Mouse (Mus musculus) midbrain, embryonic 14.5 days (tissue): ENCODE measurements around the gene Zfp185. TPM values are rescaled to one million over a fixed set of nuclear protein-coding genes. Genes with fewer than 3 reads are reported as not detected.
A peak's percentile ranks its signal among the peaks of the same experiment; 100 is the strongest.

Experiments used
- ATAC-seq: fragments of 200-750 bp; cut with Nextera tagmentation; 2 replicates; pipeline ENCODE4 v1.8.0; 2017; ENCODE audit warnings: moderate number of reproducible peaks, moderate library complexity; ENCODE audit not compliant: low FRiP score, low TSS enrichment
- DNase-seq: peaks from one replicate; pipeline ENCODE4 v3.0.0-alpha.2; 2015
- H3K27ac ChIP-seq: fragments of 300-500 bp; sonication (generic); replicated peaks from 2 replicates; pipeline ENCODE4 v1.5.1; 2014; ENCODE audit warnings: mild to moderate bottlenecking, low read depth, low read length, moderate library complexity
- H3K27me3 ChIP-seq: fragments of 300-500 bp; sonication (generic); 2 replicates; pipeline ENCODE4 v1.6.1; 2014; ENCODE audit warnings: low read length, control low read depth, mixed read lengths; ENCODE audit not compliant: control insufficient read depth, insufficient read depth
- H3K36me3 ChIP-seq: fragments of 300-500 bp; sonication (generic); 2 replicates; pipeline ENCODE4 v1.6.1; 2014; ENCODE audit warnings: low read length, control low read depth; ENCODE audit not compliant: control insufficient read depth, insufficient read depth
- H3K4me1 ChIP-seq: fragments of 300-500 bp; sonication (generic); 2 replicates; pipeline ENCODE4 v1.6.1; 2014; ENCODE audit warnings: mild to moderate bottlenecking, antibody characterized with exemption, low read length, control low read depth; ENCODE audit not compliant: control insufficient read depth, insufficient read depth
- H3K4me2 ChIP-seq: fragments of 300-500 bp; sonication (generic); 2 replicates; pipeline ENCODE4 v1.6.1; 2014; ENCODE audit warnings: mild to moderate bottlenecking, low read length, moderate library complexity
- H3K4me3 ChIP-seq: fragments of 300-500 bp; sonication (generic); replicated peaks from 2 replicates; pipeline ENCODE4 v1.5.1; 2014; ENCODE audit warnings: low read depth, low read length
- H3K9ac ChIP-seq: fragments of 300-500 bp; sonication (generic); replicated peaks from 2 replicates; pipeline ENCODE4 v1.6.1; 2014; ENCODE audit warnings: mild to moderate bottlenecking, low read length, moderate library complexity
- H3K9me3 ChIP-seq: fragments of 300-500 bp; sonication (generic); 2 replicates; pipeline ENCODE4 v1.6.1; 2016; ENCODE audit warnings: low read length, control low read depth, mixed read lengths; ENCODE audit not compliant: control insufficient read depth
- WGBS: fragments of 180-500 bp; shearing (Covaris S2); extraction: QIAGEN DNeasy Blood & Tissue Kit; methylation state at CpG from one replicate; pipeline ENCODE4 v1.1.7; 2014; 5-methylcytosine and 5-hydroxymethylcytosine counted together
- polyA plus RNA-seq: library from polyadenylated mRNA; unstranded; fragments of >200 nt; fragmentation: Nextera tagmentation; extraction: Ambion mirVana; gene quantifications from 2 replicates; pipeline ENCODE4 v1.2.1, GENCODE M21; 2014

The Zfp185 gene
- polyA plus RNA-seq: 0.39 and 0.71 TPM in 2 replicates

- 32% methylated on average over 42 of the region's 45 CpGs for WGBS
- H3K9ac ChIP-seq: no peak within 1 kb of the TSS
- peak within 1 kb of the TSS; percentile 58 for H3K4me2 ChIP-seq
- DNase-seq: peak; percentile 36
- ATAC-seq: peak; percentile 37
- 0 out of 2 replicates have a peak, but pooled peaks cover 2% of the 10 kb centered on the region for H3K4me1 ChIP-seq
- peak within 1 kb of the TSS; percentile 30 for H3K4me3 ChIP-seq
- H3K27me3 ChIP-seq: 0 out of 2 replicates have a peak, but pooled peaks cover 3% of the 10 kb centered on the region
- no peaks in the 10 kb centered on the region for H3K36me3 ChIP-seq
- no peak within 1 kb of the TSS for H3K27ac ChIP-seq
- no peaks in the 10 kb centered on the region for H3K9me3 ChIP-seq
Observed at GRCm38 (mm10) chrX:72986841-72987519, at the start of gene Zfp185. Gene Zfp185 (plus strand): TSS chrX:72987339.

GRCm38 (mm10) chrX:72953464-72953863, 33.7 kb upstream of the Zfp185 start:
- DNase-seq (no peak), ATAC-seq (no peak)
- Histone ChIP-seq H3K4me3 (no peak overlapping the region), H3K4me1 (no peaks in the 10 kb centered on the region), H3K27me3 (no peaks in the 10 kb centered on the region), H3K27ac (no peak overlapping the region), H3K36me3 (peaks cover 25% of the 10 kb centered on the region), H3K4me2 (no peak overlapping the region), H3K9ac (no peak overlapping the region), H3K9me3 (no peaks in the 10 kb centered on the region)
- 79% methylated on average over 4 of the region's 4 CpGs for WGBS

- Histone ChIP-seq H3K36me3 (peaks cover 18% of the 10 kb centered on the region), H3K9ac (no peak overlapping the region), H3K4me2 (no peak overlapping the region), H3K9me3 (no peaks in the 10 kb centered on the region), H3K4me1 (no peaks in the 10 kb centered on the region), H3K27me3 (no peaks in the 10 kb centered on the region), H3K4me3 (no peak overlapping the region), H3K27ac (no peak overlapping the region)
- ATAC-seq: no peak
- WGBS: 92% methylated on average over 4 of the region's 4 CpGs
- no peak for DNase-seq
Observed at GRCm38 (mm10) chrX:72956486-72956885, 30.7 kb upstream of the Zfp185 start.

- Histone ChIP-seq H3K27me3 (no peaks in the 10 kb centered on the region), H3K36me3 (peaks cover 7% of the 10 kb centered on the region), H3K27ac (no peak overlapping the region), H3K4me3 (no peak overlapping the region), H3K9ac (no peak overlapping the region), H3K4me2 (no peak overlapping the region), H3K4me1 (no peaks in the 10 kb centered on the region), H3K9me3 (no peaks in the 10 kb centered on the region)
- ATAC-seq (no peak), DNase-seq (peak; percentile 10)
- WGBS: 82% methylated on average over 4 of the region's 4 CpGs
Observed at GRCm38 (mm10) chrX:72960431-72960830, 26.7 kb upstream of the Zfp185 start.

- DNase-seq (no peak), ATAC-seq (no peak)
- Histone ChIP-seq H3K9ac (no peak overlapping the region), H3K36me3 (no peaks in the 10 kb centered on the region), H3K9me3 (no peaks in the 10 kb centered on the region), H3K4me2 (no peak overlapping the region), H3K4me3 (no peak overlapping the region), H3K27ac (no peak overlapping the region), H3K27me3 (no peaks in the 10 kb centered on the region), H3K4me1 (no peaks in the 10 kb centered on the region)
- WGBS: 66% methylated on average over 3 of the region's 3 CpGs
Observed at GRCm38 (mm10) chrX:72961511-72961910, 25.6 kb upstream of the Zfp185 start.

GRCm38 (mm10) chrX:72962743-72963142, 24.4 kb upstream of the Zfp185 start:
- Histone ChIP-seq H3K27me3 (no peaks in the 10 kb centered on the region), H3K9me3 (no peaks in the 10 kb centered on the region), H3K4me3 (no peak overlapping the region), H3K27ac (no peak overlapping the region), H3K4me2 (no peak overlapping the region), H3K4me1 (no peaks in the 10 kb centered on the region), H3K36me3 (no peaks in the 10 kb centered on the region), H3K9ac (no peak overlapping the region)
- DNase-seq: no peak
- WGBS: 71% methylated on average over 3 of the region's 3 CpGs
- no peak for ATAC-seq

- 0 out of 2 replicates have a peak, but pooled peaks cover 2% of the 10 kb centered on the region for H3K4me1 ChIP-seq
- 73% methylated on average over 6 of the region's 6 CpGs for WGBS
- no peak overlapping the region for H3K4me2 ChIP-seq
- ATAC-seq (no peak), DNase-seq (no peak)
- H3K27ac ChIP-seq: no peak overlapping the region
- no peak overlapping the region for H3K9ac ChIP-seq
- H3K9me3 ChIP-seq: no peaks in the 10 kb centered on the region
- no peaks in the 10 kb centered on the region for H3K36me3 ChIP-seq
- 0 out of 2 replicates have a peak, but pooled peaks cover 3% of the 10 kb centered on the region for H3K27me3 ChIP-seq
- no peak overlapping the region for H3K4me3 ChIP-seq
Observed at GRCm38 (mm10) chrX:72982831-72983230, 4.3 kb upstream of the Zfp185 start.

GRCm38 (mm10) chrX:72985607-72986006, 1.5 kb upstream of the Zfp185 start:
- 0 out of 2 replicates have a peak, but pooled peaks cover 2% of the 10 kb centered on the region for H3K4me1 ChIP-seq
- WGBS: 85% methylated on average over 2 of the region's 2 CpGs
- no peak overlapping the region for H3K9ac ChIP-seq
- H3K9me3 ChIP-seq: no peaks in the 10 kb centered on the region
- H3K36me3 ChIP-seq: no peaks in the 10 kb centered on the region
- no peak overlapping the region for H3K4me3 ChIP-seq
- no peak overlapping the region for H3K4me2 ChIP-seq
- ATAC-seq: no peak
- no peak for DNase-seq
- H3K27ac ChIP-seq: no peak overlapping the region
- 0 out of 2 replicates have a peak, but pooled peaks cover 3% of the 10 kb centered on the region for H3K27me3 ChIP-seq

- 0 out of 2 replicates have a peak, but pooled peaks cover 2% of the 10 kb centered on the region for H3K4me1 ChIP-seq
- WGBS: 26% methylated on average over 14 of the region's 14 CpGs
- no peaks in the 10 kb centered on the region for H3K36me3 ChIP-seq
- no peak overlapping the region for H3K27ac ChIP-seq
- 0 out of 2 replicates have a peak, but pooled peaks cover 3% of the 10 kb centered on the region for H3K27me3 ChIP-seq
- no peaks in the 10 kb centered on the region for H3K9me3 ChIP-seq
- ATAC-seq: no peak
- peak overlapping the region; percentile 58 for H3K4me2 ChIP-seq
- no peak overlapping the region for H3K9ac ChIP-seq
- H3K4me3 ChIP-seq: peak overlapping the region; percentile 30
- no peak for DNase-seq
Observed at GRCm38 (mm10) chrX:72987520-72987905, 374 bp downstream of the Zfp185 start.
